Mouse (Mus musculus): ENCODE measurements around the gene Rpusd1. TPM values are rescaled to one million over a fixed set of nuclear protein-coding genes. Genes with fewer than 3 reads are reported as not detected.

Rpusd1 gene
- polyA plus RNA-seq, 1 experiment, result 3.2 TPM

GRCm38 (mm10) chr17:25762591-25762990, 35.1 kb downstream of the Rpusd1 start:
- peaks cover 7% of the 10 kb centered on the region for H3K27me3 ChIP-seq (ENCODE audit: control insufficient read depth)
- TF ChIP-seq TAL1 (IDR thresholded peaks at IDR 0.05; ENCODE audit: low read length) (no peak), GATA1 (IDR thresholded peaks at IDR 0.05; ENCODE audit: low read length) (no peak)
- no peak overlapping the region for H3K4me3 ChIP-seq (replicated peaks)
- H3K36me3 ChIP-seq (ENCODE audit: control insufficient read depth), result no peaks in the 10 kb centered on the region
- H3K9me3 ChIP-seq (ENCODE audit: control insufficient read depth, low read length), result no peaks in the 10 kb centered on the region
- no peaks in the 10 kb centered on the region for H3K4me1 ChIP-seq (ENCODE audit: control insufficient read depth)

- peaks cover 8% of the 10 kb centered on the region for H3K27me3 ChIP-seq (ENCODE audit: control insufficient read depth)
- H3K4me3 ChIP-seq (replicated peaks), result no peak overlapping the region
- TF ChIP-seq GATA1 (IDR thresholded peaks at IDR 0.05; ENCODE audit: low read length) (no peak), TAL1 (IDR thresholded peaks at IDR 0.05; ENCODE audit: low read length) (no peak)
- H3K9me3 ChIP-seq (ENCODE audit: control insufficient read depth, low read length), result no peaks in the 10 kb centered on the region
- H3K36me3 ChIP-seq (ENCODE audit: control insufficient read depth), result no peaks in the 10 kb centered on the region
- no peaks in the 10 kb centered on the region for H3K4me1 ChIP-seq (ENCODE audit: control insufficient read depth)
Measured at GRCm38 (mm10) chr17:25765886-25766285, 38.4 kb downstream of the Rpusd1 start.

GRCm38 (mm10) chr17:25769331-25769730, 41.9 kb downstream of the Rpusd1 start:
- peaks cover 11% of the 10 kb centered on the region for H3K27me3 ChIP-seq (ENCODE audit: control insufficient read depth)
- H3K9me3 ChIP-seq (ENCODE audit: control insufficient read depth, low read length), result no peaks in the 10 kb centered on the region
- no peaks in the 10 kb centered on the region for H3K36me3 ChIP-seq (ENCODE audit: control insufficient read depth)
- H3K4me1 ChIP-seq (ENCODE audit: control insufficient read depth), result peaks cover 9% of the 10 kb centered on the region
- TF ChIP-seq GATA1 (IDR thresholded peaks at IDR 0.05; ENCODE audit: low read length) (no peak), TAL1 (IDR thresholded peaks at IDR 0.05; ENCODE audit: low read length) (no peak)
- no peak overlapping the region for H3K4me3 ChIP-seq (replicated peaks)

GRCm38 (mm10) chr17:25773549-25774120, 46.2 kb downstream of the Rpusd1 start, which contains the start of gene Narfl:
Gene Narfl (plus strand): TSS chr17:25773776.
- TF ChIP-seq TAL1 (IDR thresholded peaks at IDR 0.05; ENCODE audit: low read length), result no peak
- TF ChIP-seq GATA1 (IDR thresholded peaks at IDR 0.05; ENCODE audit: low read length), result no peak
- peak within 1 kb of the TSS; percentile 76 for H3K4me3 ChIP-seq (replicated peaks)
- peaks cover 7% of the 10 kb centered on the region for H3K27me3 ChIP-seq (ENCODE audit: control insufficient read depth)
- no peaks in the 10 kb centered on the region for H3K9me3 ChIP-seq (ENCODE audit: control insufficient read depth, low read length)
- peaks cover 21% of the 10 kb centered on the region for H3K4me1 ChIP-seq (ENCODE audit: control insufficient read depth)
- H3K36me3 ChIP-seq (ENCODE audit: control insufficient read depth), result peaks cover 29% of the 10 kb centered on the region

DNA sequence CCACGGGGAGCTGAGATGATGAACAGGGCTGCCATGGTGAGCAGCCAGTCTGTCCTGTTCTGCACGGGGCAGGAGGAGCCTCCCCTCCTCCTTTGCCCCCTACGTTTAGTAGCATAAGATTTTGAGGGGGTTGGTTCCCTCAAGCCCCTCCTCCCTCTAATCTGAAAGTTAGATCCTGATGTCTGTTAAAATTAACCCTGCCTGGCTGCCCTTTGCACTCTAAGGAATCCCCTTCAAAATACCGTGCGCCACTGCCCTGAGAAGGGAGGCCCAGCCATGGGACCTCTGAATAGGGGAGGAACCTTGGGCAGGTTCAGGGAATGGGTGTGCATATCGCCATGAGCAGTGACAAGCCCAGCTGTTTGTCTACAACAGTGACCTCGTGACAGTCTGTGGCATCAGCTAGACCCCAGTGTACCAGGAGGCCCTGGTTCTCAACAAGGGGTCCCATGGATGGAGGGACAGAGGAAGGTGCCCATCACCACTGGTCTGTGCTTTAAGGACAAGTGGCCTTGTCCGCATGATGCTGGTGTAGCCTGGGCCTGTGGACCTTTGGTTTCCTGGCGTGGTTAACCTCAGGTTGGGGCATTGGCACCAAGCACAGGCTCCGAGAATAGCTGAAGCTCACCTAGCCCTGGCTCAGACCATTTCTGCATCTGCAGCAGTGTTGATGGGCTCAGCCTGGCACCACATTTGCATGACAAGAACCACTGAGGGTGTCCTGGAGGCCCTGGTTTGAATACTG, 48.0 kb downstream of the Rpusd1 start:
- Histone ChIP-seq H3K9me3 (ENCODE audit: control insufficient read depth, low read length) (no peaks in the 10 kb centered on the region), H3K4me1 (ENCODE audit: control insufficient read depth) (peaks cover 21% of the 10 kb centered on the region), H3K36me3 (ENCODE audit: control insufficient read depth) (peaks cover 46% of the 10 kb centered on the region), H3K4me3 (replicated peaks) (no peak overlapping the region), H3K27me3 (ENCODE audit: control insufficient read depth) (peaks cover 3% of the 10 kb centered on the region; the same call in 1 of the 2 replicates)
- TF ChIP-seq GATA1 (IDR thresholded peaks at IDR 0.05; ENCODE audit: low read length) (no peak), TAL1 (IDR thresholded peaks at IDR 0.05; ENCODE audit: low read length) (no peak)

GRCm38 (mm10) chr17:25777948-25778347, 50.5 kb downstream of the Rpusd1 start:
- no peaks in the 10 kb centered on the region; the same call in 1 of the 2 replicates for H3K27me3 ChIP-seq (ENCODE audit: control insufficient read depth)
- H3K36me3 ChIP-seq (ENCODE audit: control insufficient read depth), result peaks cover 71% of the 10 kb centered on the region
- no peak for TF ChIP-seq GATA1 (IDR thresholded peaks at IDR 0.05; ENCODE audit: low read length)
- TF ChIP-seq TAL1 (IDR thresholded peaks at IDR 0.05; ENCODE audit: low read length), result no peak
- peaks cover 21% of the 10 kb centered on the region for H3K4me1 ChIP-seq (ENCODE audit: control insufficient read depth)
- no peak overlapping the region for H3K4me3 ChIP-seq (replicated peaks)
- H3K9me3 ChIP-seq (ENCODE audit: control insufficient read depth, low read length), result no peaks in the 10 kb centered on the region

Other genes starting within 250 kb of the Rpusd1 start
- gene Sstr5, start 230.4 kb upstream of the Rpusd1 start, polyA plus RNA-seq (2012), result 0.01 TPM in 1 of 2 replicates, not detected in the other
- not detected in 2 replicates for gene Sox8, start 157.0 kb upstream of the Rpusd1 start, polyA plus RNA-seq (2012)
- 0.91 and 1.0 TPM in 2 replicates for gene Lmf1, start 148.6 kb upstream of the Rpusd1 start, polyA plus RNA-seq (2012)
- not detected in 2 replicates for gene Gng13, start 10.5 kb upstream of the Rpusd1 start, polyA plus RNA-seq (2012)
- gene Chtf18, start 251 bp upstream of the Rpusd1 start, polyA plus RNA-seq (2012), result 15.6 and 20.0 TPM in 2 replicates
- gene Mslnl, start 8.4 kb downstream of the Rpusd1 start, polyA plus RNA-seq (2012), result not detected in 2 replicates
- gene Msln, start 26.7 kb downstream of the Rpusd1 start, polyA plus RNA-seq (2012), result not detected in 2 replicates
- 2.0 TPM in 2 replicates for gene Narfl, start 46.1 kb downstream of the Rpusd1 start, polyA plus RNA-seq (2012)
- gene Haghl, start 58.0 kb downstream of the Rpusd1 start, polyA plus RNA-seq (2012), result 0.46 and 0.59 TPM in 2 replicates
- not detected in 2 replicates for gene Ccdc78, start 58.9 kb downstream of the Rpusd1 start, polyA plus RNA-seq (2012)
- gene Fam173a, start 65.2 kb downstream of the Rpusd1 start, polyA plus RNA-seq (2012), result 2.8 and 3.7 TPM in 2 replicates
- gene AC134908.4, start 68.0 kb downstream of the Rpusd1 start, polyA plus RNA-seq (2012), result not detected in 2 replicates
- 7.2 and 7.4 TPM in 2 replicates for gene Metrn, start 69.5 kb downstream of the Rpusd1 start, polyA plus RNA-seq (2012)
- gene Fbxl16, start 81.4 kb downstream of the Rpusd1 start, polyA plus RNA-seq (2012), result not detected in 2 replicates
- gene Wdr24, start 96.0 kb downstream of the Rpusd1 start, polyA plus RNA-seq (2012), result 0.32 and 0.68 TPM in 2 replicates
- gene Jmjd8, start 101.2 kb downstream of the Rpusd1 start, polyA plus RNA-seq (2012), result 0.31 and 0.65 TPM in 2 replicates
- 10.1 and 10.6 TPM in 2 replicates for gene Stub1, start 105.7 kb downstream of the Rpusd1 start, polyA plus RNA-seq (2012)
- gene Rhbdl1, start 109.6 kb downstream of the Rpusd1 start, polyA plus RNA-seq (2012), result 0.22 and 0.54 TPM in 2 replicates
- 0.68 and 1.1 TPM in 2 replicates for gene Gm20683, start 114.1 kb downstream of the Rpusd1 start, polyA plus RNA-seq (2012)
- gene Rhot2, start 117.2 kb downstream of the Rpusd1 start, polyA plus RNA-seq (2012), result 17.7 and 19.8 TPM in 2 replicates
- gene Wdr90, start 133.8 kb downstream of the Rpusd1 start, polyA plus RNA-seq (2012), result 1.9 and 3.6 TPM in 2 replicates
- gene Mcrip2, start 141.1 kb downstream of the Rpusd1 start, polyA plus RNA-seq (2012), result 3.7 and 4.0 TPM in 2 replicates
- 6.4 and 8.3 TPM in 2 replicates for gene Mettl26, start 147.4 kb downstream of the Rpusd1 start, polyA plus RNA-seq (2012)
- gene Wfikkn1, start 153.2 kb downstream of the Rpusd1 start, polyA plus RNA-seq (2012), result 0.17 and 0.18 TPM in 2 replicates
- gene Rab40c, start 192.1 kb downstream of the Rpusd1 start, polyA plus RNA-seq (2012), result 0.68 and 1.0 TPM in 2 replicates
- gene Pigq, start 217.3 kb downstream of the Rpusd1 start, polyA plus RNA-seq (2012), result 164 and 218 TPM in 2 replicates
- 2.9 and 3.4 TPM in 2 replicates for gene Nhlrc4, start 217.3 kb downstream of the Rpusd1 start, polyA plus RNA-seq (2012)
- gene A930017K11Rik, start 224.9 kb downstream of the Rpusd1 start, polyA plus RNA-seq (2012), result 0.25 TPM in 2 replicates

All from erythroblast, embryonic 14.5 days (primary cell).